Mouse (Mus musculus): Measurements from ENCODE around the gene Olfr62.

Olfr62 gene

GRCm38 (mm10) chr4:118658652-118659051 is at the start of gene Olfr62:
Olfr62 (plus strand) TSS chr4:118658952.
- no peak for DNase-seq (ENCODE audit: low spot score in 2 of 2)

- DNase-seq (ENCODE audit: low spot score in 2 of 2): no peak
Measured at GRCm38 (mm10) chr4:118609836-118610235, 48.9 kb upstream of the Olfr62 start.

GRCm38 (mm10) chr4:118612619-118613018 is 46.1 kb upstream of the Olfr62 start:
- peak in 1 of 2 experiments; percentile 15 for DNase-seq (ENCODE audit: low spot score in 2 of 2)

GRCm38 (mm10) chr4:118615412-118615811 is 43.3 kb upstream of the Olfr62 start:
- no peak for DNase-seq (ENCODE audit: low spot score in 2 of 2)

DNA sequence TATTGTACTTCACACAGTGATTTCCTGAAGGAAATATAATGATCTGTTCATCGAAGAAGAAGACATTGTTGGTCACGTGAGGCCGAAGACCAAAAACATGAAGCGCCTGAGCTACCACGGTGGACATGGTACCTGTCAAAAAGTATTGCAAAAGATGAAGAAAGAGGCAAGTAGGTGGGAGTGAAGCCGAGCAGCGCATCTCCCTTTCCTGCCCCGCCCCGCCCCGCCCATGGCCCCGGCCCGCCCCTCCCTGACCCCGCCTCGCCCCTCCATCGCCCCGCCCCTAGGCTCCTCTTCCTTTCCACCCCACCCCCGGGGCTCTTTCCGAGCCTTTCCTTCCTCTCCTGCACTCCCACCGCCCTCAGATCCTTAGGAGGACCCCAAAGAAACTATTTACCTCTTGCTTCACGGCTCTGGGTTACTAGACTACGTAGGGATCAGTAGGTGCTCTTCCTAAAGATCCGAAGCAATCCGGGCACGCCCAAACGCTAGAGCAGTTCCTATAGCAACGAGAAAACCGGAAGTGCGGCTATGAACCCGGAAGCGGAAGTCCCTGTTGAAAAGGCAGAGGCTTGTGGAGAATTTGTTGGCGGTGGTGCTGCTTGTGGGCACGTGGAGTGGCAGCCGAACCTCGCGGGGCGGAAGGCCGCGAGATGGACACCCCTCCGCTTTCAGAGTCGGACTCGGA is 38.3 kb upstream of the Olfr62 start, which contains the start of the genes Cfap57 and Ebna1bp2:
Gene Cfap57 (minus strand): TSS at position 499 of the 688 bp plus-strand sequence.
Gene Ebna1bp2 (plus strand): TSS at position 521 of the 688 bp plus-strand sequence.
- DNase-seq (ENCODE audit: low spot score in 2 of 2): peak; percentile 93 to 96

DNA sequence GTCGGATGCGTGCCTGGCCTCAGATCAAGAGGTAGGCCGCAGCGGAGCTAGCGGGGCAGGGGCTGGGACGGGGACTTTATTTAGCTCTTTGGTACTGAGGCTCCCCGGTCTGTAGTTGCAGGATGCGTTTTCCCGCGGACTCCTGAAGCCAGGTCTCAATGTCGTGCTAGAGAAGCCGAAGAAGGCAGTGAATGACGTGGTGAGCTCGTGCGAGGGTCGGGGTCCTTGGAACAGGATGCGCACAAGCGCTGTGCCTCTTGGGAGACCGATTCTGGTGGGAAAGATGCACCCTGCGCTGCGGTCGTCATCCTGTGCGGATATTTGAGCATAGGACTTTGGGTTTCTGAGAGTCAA is 37.8 kb upstream of the Olfr62 start:
- no peak for DNase-seq (ENCODE audit: low spot score in 2 of 2)

DNA sequence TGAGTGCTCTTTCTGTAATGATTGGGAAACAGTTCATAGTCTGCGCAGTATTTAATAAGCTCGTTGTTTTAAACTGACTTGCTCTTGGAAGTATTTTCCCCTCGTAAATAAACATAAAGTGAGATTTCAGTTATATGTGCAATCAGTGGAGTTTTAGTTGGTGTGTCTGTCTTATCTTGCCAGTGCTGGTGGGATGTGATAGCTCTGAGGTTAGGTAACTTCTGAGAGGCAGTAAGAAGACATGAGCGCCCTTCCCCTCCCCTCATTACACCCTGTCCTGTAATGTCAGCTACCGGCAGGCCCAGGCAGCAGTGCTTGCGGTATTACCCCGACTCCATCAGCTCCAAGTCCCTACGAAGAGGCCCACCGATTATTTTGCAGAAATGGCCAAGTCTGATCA is 37.0 kb upstream of the Olfr62 start:
- DNase-seq (ENCODE audit: low spot score in 2 of 2): no peak

DNA sequence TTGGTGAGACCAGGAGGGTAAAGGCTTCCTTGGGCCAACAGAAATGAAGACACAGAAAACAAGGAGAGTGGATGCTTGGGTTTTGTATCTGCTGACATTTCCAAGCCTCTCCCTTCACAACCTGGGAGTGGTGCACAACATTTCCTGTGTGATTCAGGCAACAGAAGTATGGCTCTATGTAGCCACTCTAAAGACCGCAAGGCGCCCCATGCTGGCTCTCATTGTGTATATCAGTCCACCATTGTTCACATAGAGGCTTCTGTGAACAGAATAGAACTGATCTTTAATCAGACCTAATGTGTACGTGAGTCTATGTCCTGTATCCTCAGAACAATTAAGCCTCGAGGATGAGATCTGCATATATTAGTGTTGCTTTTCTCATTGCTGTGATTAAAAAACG is 28.5 kb upstream of the Olfr62 start:
- DNase-seq (ENCODE audit: low spot score in 2 of 2): no peak

DNA sequence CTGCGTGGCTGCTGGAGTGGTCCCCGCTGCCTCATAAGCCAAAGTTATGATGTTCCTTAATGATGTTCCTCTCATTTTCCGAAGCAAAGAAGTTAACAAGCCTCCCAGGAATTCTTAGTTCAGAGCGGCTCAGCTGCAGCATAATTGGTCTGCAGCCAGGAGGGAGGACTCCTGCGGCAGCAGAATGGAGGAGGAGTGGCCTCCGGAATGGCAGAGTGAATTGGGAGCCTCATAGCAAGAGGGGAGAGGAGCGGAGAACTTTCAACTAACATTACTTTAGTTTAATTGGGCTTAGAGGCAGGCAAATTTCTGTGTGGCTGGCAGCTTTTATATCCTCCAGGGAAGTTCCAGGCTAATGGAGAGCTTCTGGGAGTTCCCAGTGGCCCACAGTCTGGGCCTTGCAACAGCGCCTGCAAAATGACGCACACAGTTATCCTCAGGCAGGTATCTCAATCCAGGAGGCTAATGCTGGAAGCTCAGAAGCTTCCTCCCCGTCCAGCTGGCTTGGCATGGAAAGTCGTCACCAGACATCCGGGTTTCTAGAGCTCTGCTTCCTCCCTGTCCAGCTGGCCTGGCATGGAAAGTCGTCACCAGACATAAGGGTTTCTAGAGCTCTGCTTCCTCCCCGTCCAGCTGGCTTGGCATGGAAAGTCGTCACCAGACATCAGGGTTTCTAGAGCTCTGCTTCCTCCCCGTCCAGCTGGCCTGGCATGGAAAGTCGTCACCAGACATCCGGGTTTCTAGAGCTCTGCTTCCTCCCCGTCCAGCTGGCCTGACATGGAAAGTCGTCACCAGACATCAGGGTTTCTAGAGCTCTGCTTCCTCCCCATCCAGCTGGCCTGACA is 16.2 kb upstream of the Olfr62 start:
- peak in 1 of 2 experiments; percentile 22 for DNase-seq (ENCODE audit: low spot score in 2 of 2)

DNA sequence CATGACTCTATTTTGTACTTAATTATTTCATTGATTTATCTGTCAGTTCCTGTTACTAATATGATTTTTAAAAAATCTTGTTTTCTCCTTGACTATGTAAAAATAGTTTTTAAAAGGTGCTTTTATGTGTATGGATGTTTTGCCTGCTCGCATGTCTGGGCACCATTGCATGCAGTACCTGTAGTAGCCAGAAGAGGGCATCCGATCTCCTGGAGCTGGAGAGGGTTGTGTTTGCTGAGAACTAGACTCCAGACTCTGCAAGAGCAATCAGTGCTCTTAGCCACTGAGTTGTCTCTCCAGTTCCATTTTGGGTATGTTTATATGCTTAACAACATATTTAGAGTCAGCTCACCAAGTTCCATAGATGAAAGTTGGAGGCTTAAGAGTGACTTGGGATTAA is 13.5 kb upstream of the Olfr62 start:
- peak; percentile 69 to 78 for DNase-seq (ENCODE audit: low spot score in 2 of 2)

GRCm38 (mm10) chr4:118687086-118687485 is 28.3 kb downstream of the Olfr62 start:
- no peak for DNase-seq (ENCODE audit: low spot score in 2 of 2)

DNA sequence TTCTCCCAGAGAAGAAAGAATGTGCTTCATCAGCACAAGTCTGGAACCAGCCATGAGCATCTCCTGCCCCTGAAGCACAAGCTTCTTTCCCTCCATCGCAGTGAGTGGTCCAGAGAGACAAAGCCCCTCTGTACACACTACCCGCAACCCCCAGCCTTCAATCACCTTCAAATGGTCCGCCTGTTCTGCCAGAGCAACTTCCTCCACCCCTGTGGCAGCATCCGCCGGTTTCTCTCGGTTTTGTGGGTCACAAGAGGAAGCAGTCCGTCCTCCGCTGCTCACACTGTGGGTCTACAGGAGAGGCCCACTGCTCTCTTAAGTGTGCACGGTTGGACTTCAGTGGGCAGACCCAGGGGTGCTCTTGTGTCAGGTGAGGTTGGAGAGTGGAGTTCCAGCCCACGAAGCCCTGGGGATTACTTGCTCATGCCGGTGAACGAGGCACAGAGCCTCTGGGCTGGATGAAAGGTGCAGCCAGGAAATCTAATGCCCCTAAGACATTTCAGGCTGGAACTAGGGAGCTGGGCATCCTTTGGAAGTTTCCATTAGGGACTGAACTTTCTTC is 33.7 kb downstream of the Olfr62 start, which contains the start of gene Olfr1342:
Gene Olfr1342 (minus strand): TSS at position 345 of the 562 bp plus-strand sequence.
- DNase-seq (ENCODE audit: low spot score in 2 of 2): no peak

- DNase-seq (ENCODE audit: low spot score in 2 of 2): peak in 1 of 2 experiments; percentile 10
Measured at GRCm38 (mm10) chr4:118693812-118694211, 35.1 kb downstream of the Olfr62 start.

GRCm38 (mm10) chr4:118703223-118703622 is 44.5 kb downstream of the Olfr62 start, which contains the start of gene Olfr1341:
Olfr1341 (plus strand) TSS chr4:118703523.
- DNase-seq (ENCODE audit: low spot score in 2 of 2): no peak

DNA sequence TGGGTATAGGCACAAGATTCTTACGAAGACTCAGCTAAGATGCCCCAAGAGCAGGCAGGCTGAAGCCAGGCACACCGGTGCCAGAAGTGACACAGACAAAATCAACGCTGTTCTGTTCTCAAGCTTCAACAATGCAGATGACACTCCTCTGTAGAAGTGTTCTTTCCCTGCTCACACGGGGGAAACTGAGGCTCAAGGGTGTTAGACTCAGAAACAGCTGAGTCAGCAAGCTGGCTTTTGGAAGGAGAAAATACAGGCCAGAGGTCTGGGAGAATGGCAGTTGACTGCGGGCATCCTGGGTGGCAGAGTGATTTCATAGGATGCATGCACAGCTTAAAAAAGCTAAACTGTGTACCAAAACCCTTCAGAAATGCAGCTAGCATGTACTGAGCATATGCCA is 49.3 kb downstream of the Olfr62 start:
- no peak for DNase-seq (ENCODE audit: low spot score in 2 of 2)

- DNase-seq (ENCODE audit: low spot score in 2 of 2): no peak
Measured at GRCm38 (mm10) chr4:118711656-118712055, 52.9 kb downstream of the Olfr62 start.
